Mouse (Mus musculus) activated CD4-positive, CD25-positive, alpha-beta regulatory T cell, adult 4 months (primary cell): Measurements from ENCODE around the gene Bcl2. TPM values are rescaled to one million over a fixed set of nuclear protein-coding genes. Genes with fewer than 3 reads are reported as not detected.

Source experiments
- ATAC-seq: one replicate; pipeline ENCODE4 v1.8.0; 2017
- polyA plus RNA-seq, 2 experiments: library from polyadenylated mRNA; unstranded; fragments of 100-300 nt; shearing (Covaris generic); gene quantifications; one replicate each; pipeline ENCODE4 v1.2.1; 2017

Bcl2 gene
- polyA plus RNA-seq, 2 experiments from 2014 or later: 116 to 146 TPM

GRCm38 (mm10) chr1:106662486-106662885 lies 51.6 kb downstream of the Bcl2 start:
- no peak for ATAC-seq

DNA sequence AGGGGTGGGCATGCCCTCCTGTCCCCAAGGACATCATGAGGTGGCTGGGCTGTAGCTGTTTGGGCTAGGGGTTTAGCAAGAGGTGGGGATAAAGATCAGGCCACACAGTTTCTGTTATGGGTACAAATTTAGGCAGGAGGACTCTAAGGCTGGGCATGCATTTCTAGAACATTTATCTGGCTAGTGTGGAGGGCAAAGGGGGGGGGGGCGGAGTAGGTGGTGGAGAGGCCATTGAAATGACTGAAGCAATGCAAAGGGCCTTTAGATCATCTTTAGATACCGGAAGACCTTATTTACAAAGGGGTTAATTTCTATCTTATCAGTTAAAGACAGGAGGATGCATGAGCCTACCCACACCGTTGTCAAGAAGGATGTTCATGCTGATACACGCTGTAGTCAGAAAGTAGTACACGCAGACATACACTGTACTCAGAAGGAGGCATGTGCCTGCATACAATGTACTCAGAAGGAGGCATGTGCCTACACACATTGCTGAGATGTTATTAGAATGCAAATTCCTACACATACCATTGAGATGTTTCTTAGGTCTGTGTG lies 55.7 kb downstream of the Bcl2 start:
- no peak for ATAC-seq

- ATAC-seq: no peak
These were observed 57.8 kb downstream of the Bcl2 start for GRCm38 (mm10) chr1:106656207-106656738.

- no peak for ATAC-seq
These were observed 59.8 kb downstream of the Bcl2 start for GRCm38 (mm10) chr1:106654254-106654653.

DNA sequence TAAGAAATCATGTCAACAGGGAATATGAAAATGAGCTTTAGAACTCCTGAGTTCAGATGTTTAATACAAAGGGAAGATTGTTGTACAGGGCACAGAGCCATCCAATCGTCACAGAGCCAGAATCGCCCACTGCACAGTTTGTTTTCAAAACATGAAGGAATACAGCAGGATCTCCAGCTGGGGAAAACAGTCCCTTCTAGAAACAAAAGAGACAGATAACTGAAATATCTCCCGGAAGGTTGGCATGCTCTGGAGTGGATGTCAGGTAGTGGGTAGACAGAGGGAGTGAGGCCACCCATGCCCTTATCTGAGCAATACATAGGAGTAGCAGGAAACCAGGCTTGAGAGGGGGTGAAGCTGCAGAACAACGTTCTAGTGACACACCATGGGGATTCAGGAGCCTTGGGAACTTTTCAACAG lies 60.6 kb downstream of the Bcl2 start:
- no peak for ATAC-seq

DNA sequence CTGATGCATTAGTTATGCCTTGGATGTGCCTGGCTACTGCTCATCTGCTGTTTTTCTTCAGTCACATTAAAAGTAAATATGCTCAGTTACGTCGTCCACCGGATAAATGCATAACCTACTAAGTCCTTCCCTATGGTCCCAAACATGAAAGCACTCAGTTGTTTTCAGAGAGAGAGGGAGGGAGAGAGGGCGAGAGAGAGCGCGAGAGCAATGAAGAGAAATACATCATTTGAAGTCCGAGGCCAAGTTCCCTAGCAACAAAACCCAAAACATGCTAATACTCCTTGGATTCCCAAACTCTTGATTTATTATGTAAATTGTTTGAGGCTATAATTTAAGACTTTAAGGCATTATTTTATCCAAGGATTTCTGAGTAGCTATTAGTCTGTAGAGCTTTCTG lies 62.9 kb downstream of the Bcl2 start:
- no peak for ATAC-seq

DNA sequence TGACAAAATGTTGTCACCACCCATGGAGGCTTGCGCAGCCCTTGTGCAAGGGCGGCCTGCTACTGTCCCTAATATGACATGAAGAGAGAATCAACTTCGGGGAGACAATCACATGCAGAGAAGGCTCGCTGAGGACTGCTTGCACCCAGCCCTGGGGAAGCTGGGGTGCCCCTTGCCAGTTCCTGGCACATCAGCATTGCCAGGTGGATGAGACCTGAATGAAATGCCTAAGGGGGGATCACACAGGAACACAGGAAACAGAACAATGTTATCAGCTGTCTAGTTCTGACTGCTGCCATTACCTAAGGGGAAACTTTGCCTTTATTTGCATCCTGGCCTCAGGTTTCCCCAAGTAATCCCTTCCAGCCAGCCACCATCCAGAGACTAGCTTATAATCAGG lies 63.6 kb downstream of the Bcl2 start:
- no peak for ATAC-seq

GRCm38 (mm10) chr1:106647336-106647735 lies 66.7 kb downstream of the Bcl2 start:
- ATAC-seq: peak; percentile 92

DNA sequence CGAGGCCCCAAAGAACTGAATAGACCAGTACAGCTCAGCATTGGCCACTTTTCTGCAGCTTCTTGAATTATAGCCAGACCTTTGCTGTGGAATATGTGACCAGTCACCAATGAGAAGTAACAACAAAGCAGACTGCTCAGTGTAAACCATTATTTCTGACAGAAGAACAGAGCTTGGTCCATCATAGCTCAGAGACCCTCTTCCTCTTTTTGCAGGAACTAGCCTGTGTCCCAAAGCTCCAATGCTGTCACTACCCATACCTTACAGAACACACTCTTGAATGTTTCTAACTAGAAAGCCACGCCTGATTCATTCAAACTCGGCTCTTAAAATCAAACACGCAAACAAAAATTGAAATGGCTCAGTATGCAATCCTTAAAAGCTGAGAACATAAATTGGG lies 69.5 kb downstream of the Bcl2 start:
- no peak for ATAC-seq

- ATAC-seq: no peak
These were observed 70.5 kb downstream of the Bcl2 start for GRCm38 (mm10) chr1:106643527-106643926.

DNA sequence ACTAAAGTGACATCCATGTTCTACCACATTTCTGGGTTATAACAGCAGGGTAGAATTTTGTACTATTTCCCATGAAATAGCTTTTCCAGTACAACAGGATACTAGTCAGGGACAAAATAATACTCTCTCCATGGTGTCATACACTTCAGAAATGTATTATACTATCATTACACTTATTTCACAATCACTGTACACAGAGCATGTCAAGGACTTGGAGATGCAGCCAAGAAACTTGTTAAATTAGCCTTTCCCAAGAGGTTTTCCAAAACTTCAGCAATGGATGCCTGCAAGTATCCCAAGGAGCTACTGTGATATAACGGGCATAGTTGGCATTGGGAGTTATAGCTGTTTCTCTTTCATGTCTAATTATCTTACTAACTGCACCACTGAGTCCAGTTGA lies 73.5 kb downstream of the Bcl2 start:
- no peak for ATAC-seq

- no peak for ATAC-seq
These were observed 76.4 kb downstream of the Bcl2 start for GRCm38 (mm10) chr1:106637705-106638104.

DNA sequence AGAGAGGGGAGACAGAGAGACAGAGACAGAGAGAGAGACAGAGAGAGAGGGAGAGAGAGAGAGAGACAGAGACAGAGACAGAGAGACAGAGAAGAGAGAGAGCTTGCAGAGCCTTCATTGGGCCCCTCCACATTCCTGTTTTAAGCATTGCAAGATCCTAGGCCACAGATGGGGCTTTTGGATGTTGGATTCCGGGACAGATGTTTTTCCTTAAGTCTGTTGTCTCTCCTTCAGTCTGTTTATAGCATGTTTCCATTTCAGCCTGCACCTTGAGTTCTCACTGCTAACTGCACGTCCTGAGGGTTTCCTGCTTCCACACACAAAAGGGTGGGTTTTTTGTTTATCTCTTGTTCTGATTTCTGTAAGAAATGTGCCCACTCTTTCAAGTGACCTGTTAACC lies 77.4 kb downstream of the Bcl2 start:
- ATAC-seq: no peak

- no peak for ATAC-seq
These were observed 80.9 kb downstream of the Bcl2 start for GRCm38 (mm10) chr1:106633207-106633606.

GRCm38 (mm10) chr1:106631869-106632463 lies 82.1 kb downstream of the Bcl2 start:
- ATAC-seq: no peak

DNA sequence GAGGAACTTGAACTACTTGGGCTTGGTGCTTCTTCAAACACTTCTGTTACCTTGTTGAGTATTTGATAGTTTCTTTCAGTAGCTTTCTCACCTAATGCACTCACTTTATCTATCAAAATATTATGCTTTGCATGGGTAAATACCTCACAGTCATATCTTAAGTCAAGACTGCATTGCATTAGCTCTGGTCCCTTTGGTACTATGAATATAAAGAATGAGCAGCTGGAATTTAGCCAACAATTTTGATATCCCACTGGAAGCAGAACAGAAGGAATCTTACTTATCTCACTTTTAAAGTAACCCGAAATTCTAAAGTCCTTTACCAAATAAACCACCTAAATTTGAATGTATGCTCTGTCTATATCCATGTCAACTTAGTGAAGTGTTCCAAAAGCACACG lies 83.1 kb downstream of the Bcl2 start:
- ATAC-seq: no peak

GRCm38 (mm10) chr1:106629931-106630682 lies 84.0 kb downstream of the Bcl2 start:
- no peak for ATAC-seq

GRCm38 (mm10) chr1:106629470-106629830 lies 84.6 kb downstream of the Bcl2 start:
- peak; percentile 37 for ATAC-seq

GRCm38 (mm10) chr1:106628718-106629469 lies 85.2 kb downstream of the Bcl2 start:
- no peak for ATAC-seq

DNA sequence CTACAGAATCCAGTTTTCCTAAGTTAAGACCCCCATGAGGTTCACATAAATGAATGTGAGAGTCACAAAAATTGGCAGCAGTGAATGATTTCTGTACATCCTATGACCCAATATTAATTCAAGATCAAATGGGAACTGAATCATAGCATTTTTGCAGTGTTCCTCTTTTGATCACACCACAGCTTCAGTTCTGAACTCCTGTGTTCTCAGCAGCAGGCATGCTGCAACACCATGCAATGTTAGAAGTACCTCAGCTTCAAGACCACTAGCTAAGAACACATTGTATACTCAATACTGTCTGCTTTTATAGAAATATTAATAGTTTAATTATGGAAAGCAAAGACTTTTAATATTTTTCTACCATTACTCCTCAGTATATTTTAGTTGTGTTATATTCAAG lies 85.8 kb downstream of the Bcl2 start:
- no peak for ATAC-seq

GRCm38 (mm10) chr1:106627241-106627640 lies 86.8 kb downstream of the Bcl2 start:
- ATAC-seq: no peak

DNA sequence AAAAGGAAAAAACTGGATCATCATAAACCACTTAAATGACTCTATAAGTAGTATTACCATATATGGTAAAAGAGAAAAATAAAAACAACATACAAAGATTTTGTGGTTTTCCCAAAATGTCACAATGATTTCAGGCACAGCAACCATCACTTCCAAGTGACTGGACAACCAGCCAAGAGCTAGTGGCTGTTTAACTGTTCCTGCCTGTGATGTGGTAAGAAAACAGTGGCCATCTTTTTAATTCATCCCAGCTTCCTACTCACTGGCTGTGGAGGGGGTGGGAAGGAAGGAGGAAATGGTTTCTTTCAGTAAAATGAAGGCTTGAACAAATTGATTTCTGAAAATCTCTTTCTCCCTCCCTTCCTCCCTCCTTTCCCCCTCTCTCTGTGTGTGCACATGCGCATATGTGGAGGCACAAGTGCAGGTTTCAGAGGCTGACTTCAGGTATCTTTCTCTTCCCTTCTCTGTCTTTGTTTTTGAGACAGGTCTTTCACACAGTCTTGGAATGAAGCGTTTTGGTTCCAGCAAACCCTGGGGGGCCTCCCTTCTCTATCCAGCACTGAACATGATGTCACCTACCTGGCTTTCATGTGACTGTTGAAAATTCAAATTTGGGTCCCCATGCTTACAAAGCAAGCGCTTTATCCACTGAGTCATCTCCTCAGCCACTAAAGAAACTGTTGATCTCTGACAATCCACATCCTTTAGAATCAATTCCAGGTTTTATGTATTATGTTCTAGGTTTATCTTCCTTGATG lies 93.7 kb downstream of the Bcl2 start:
- ATAC-seq: peak; percentile 9

DNA sequence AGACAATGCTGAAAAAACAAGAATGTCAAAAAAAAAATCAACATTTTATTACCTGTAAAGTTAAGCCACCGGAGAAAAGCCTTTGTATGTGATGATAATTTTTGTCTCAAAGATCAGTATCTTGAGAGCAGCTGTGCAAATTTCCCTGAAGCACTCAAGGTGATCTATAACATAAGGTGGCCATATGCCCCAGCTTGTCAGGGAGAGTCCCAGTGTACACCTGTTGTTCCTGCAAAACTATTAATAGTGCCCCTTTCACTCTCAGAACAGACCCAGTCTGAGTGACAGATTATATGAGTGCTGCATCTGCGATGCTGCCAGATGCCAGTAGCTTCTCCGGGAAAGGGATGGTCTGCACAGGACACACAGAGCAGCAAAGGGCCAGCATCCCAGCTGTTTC lies 95.3 kb downstream of the Bcl2 start:
- ATAC-seq: no peak
